Comparison of ENCODE assay signal across 18 mouse cellular contexts in the genomic region with DNA sequence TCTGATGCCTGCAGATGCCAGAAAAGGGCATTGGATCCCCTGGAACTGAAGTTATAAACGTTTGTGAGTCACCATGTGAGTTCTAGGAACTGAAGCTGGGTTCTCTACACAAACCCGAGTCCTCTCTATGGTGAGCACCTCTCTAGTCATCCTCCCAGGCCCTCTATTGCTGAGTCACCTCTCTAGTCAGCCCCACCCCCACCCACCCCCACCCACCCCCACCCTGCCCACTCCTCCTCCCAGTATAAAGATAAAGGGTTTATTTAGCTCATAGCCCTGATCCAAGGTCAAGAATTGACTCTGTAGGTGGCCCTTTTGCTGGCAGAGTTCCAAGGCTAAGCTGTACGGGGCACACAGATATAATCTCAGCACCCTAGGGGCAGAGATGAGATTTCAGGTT. TPM values are rescaled to one million over a fixed set of nuclear protein-coding genes. Genes with fewer than 3 reads are reported as not detected.
DNase-seq lines count a peak whose midpoint lies in the region; ATAC-seq and TF ChIP-seq lines count a peak whose summit lies in the region.
"Had no signal": no experiment of that assay in that cellular context is flagged by ENCODE, and none has a peak within 500 bp of the region (broad histone marks: within the 10 kb centered on the region; RNA-seq: fewer than 3 reads in every experiment).

No protein-coding gene starts in this region.

- no peak for TF ChIP-seq CTCF in lung, postnatal 0 days (IDR thresholded peaks at IDR 0.05)
- TF ChIP-seq CTCF in stomach, postnatal 0 days (IDR thresholded peaks at IDR 0.05; ENCODE audit: low read depth) = no peak

- ATAC-seq in lung, postnatal 0 days = peak; percentile 70
- ATAC-seq in liver, embryonic 11.5 days (replicated peaks; ENCODE audit: low FRiP score) = peak; percentile 91
- peak; percentile 87 for ATAC-seq in stomach, postnatal 0 days (ENCODE audit: low FRiP score, low TSS enrichment)
- ATAC-seq in forebrain, embryonic 15.5 days (replicated peaks) = no peak
- ATAC-seq: CD4-positive, CD25-positive, alpha-beta regulatory T cell, adult 4 months; midbrain, embryonic 16.5 days; Patski had no signal

- no peak overlapping the region for H3K4me2 ChIP-seq in lung, postnatal 0 days (replicated peaks; ENCODE audit: low read depth, low read length)
- no peak overlapping the region for H3K4me2 ChIP-seq in liver, embryonic 11.5 days
- no peak overlapping the region for H3K4me2 ChIP-seq in stomach, postnatal 0 days (replicated peaks; ENCODE audit: low read depth)
- no peak overlapping the region for H3K4me2 ChIP-seq in forebrain, embryonic 15.5 days (replicated peaks)
- H3K4me2 ChIP-seq: embryonic facial prominence, embryonic 15.5 days; forebrain, embryonic 12.5 days; kidney, embryonic 15.5 days had no signal

- no peaks in the 10 kb centered on the region for H3K36me3 ChIP-seq in lung, postnatal 0 days (ENCODE audit: insufficient read depth, low read length)
- H3K36me3 ChIP-seq in liver, embryonic 11.5 days (ENCODE audit: control insufficient read depth, insufficient read depth, low read length) = no peaks in the 10 kb centered on the region
- no peaks in the 10 kb centered on the region for H3K36me3 ChIP-seq in stomach, postnatal 0 days (ENCODE audit: control insufficient read depth, insufficient read depth, low read length)
- no peaks in the 10 kb centered on the region for H3K36me3 ChIP-seq in forebrain, embryonic 15.5 days
- H3K36me3 ChIP-seq: embryonic facial prominence, embryonic 15.5 days; forebrain, embryonic 12.5 days; kidney, embryonic 15.5 days had no signal

- H3K27ac ChIP-seq in lung, postnatal 0 days (ENCODE audit: low read length) = no peak overlapping the region
- no peak overlapping the region for H3K27ac ChIP-seq in liver, embryonic 11.5 days (ENCODE audit: low read depth, low read length)
- H3K27ac ChIP-seq in stomach, postnatal 0 days (replicated peaks) = no peak overlapping the region
- no peak overlapping the region for H3K27ac ChIP-seq in forebrain, embryonic 15.5 days (replicated peaks)
- H3K27ac ChIP-seq: embryonic facial prominence, embryonic 15.5 days; forebrain, embryonic 12.5 days; kidney, embryonic 15.5 days had no signal

- H3K27me3 ChIP-seq in lung, postnatal 0 days (replicated peaks; ENCODE audit: insufficient read depth, low read length) = no peaks in the 10 kb centered on the region
- no peaks in the 10 kb centered on the region for H3K27me3 ChIP-seq in liver, embryonic 11.5 days (replicated peaks; ENCODE audit: control insufficient read depth, insufficient read depth, low read length)
- no peaks in the 10 kb centered on the region for H3K27me3 ChIP-seq in stomach, postnatal 0 days (ENCODE audit: control insufficient read depth, insufficient read depth, low read length)
- no peaks in the 10 kb centered on the region for H3K27me3 ChIP-seq in forebrain, embryonic 15.5 days
- H3K27me3 ChIP-seq: embryonic facial prominence, embryonic 15.5 days; forebrain, embryonic 12.5 days; kidney, embryonic 15.5 days; Patski had no signal

- DNase-seq in lung, postnatal 0 days (ENCODE audit: low spot score) = peak; percentile 55
- DNase-seq in lung, postnatal 25 days (ENCODE audit: low spot score) = no peak
- peak; percentile 52 for DNase-seq in ZHBTc4 (ENCODE audit: low read depth, low spot score)
- DNase-seq in liver, embryonic 11.5 days (ENCODE audit: low spot score) = no peak
- DNase-seq in stomach, postnatal 0 days (ENCODE audit: low spot score) = peak; percentile 48
- DNase-seq in cerebellum, adult 18-20 months = no peak
- no peak for DNase-seq in adrenal gland, adult 8-10 months
- DNase-seq: cerebellum, adult 8-10 months; layer of hippocampus, adult 9-11 months; thymus, postnatal 14 days had no signal

- 30% methylated on average over 3 of the region's 3 CpGs for WGBS in lung, postnatal 0 days
- 34% methylated on average over 3 of the region's 3 CpGs for WGBS in liver, embryonic 11.5 days
- 25% methylated on average over 3 of the region's 3 CpGs for WGBS in stomach, postnatal 0 days
- 55% methylated on average over 3 of the region's 3 CpGs for WGBS in forebrain, embryonic 15.5 days

- no peaks in the 10 kb centered on the region for H3K4me1 ChIP-seq in lung, postnatal 0 days (ENCODE audit: insufficient read depth, low read depth, low read length)
- no peaks in the 10 kb centered on the region for H3K4me1 ChIP-seq in liver, embryonic 11.5 days (replicated peaks; ENCODE audit: control insufficient read depth, insufficient read depth, low read length)
- H3K4me1 ChIP-seq in stomach, postnatal 0 days (replicated peaks; ENCODE audit: control insufficient read depth, insufficient read depth) = no peaks in the 10 kb centered on the region
- H3K4me1 ChIP-seq in forebrain, embryonic 15.5 days = no peaks in the 10 kb centered on the region
- H3K4me1 ChIP-seq: embryonic facial prominence, embryonic 15.5 days; forebrain, embryonic 12.5 days; kidney, embryonic 15.5 days had no signal

- TF ChIP-seq EP300 in lung, postnatal 0 days (IDR thresholded peaks at IDR 0.05) = no peak
- TF ChIP-seq EP300 in stomach, postnatal 0 days (optimal IDR thresholded peaks at IDR 0.05) = no peak

- no peaks in the 10 kb centered on the region for H3K9me3 ChIP-seq in lung, postnatal 0 days (ENCODE audit: low read length)
- H3K9me3 ChIP-seq in liver, embryonic 11.5 days (ENCODE audit: control insufficient read depth, low read length) = no peaks in the 10 kb centered on the region
- H3K9me3 ChIP-seq in stomach, postnatal 0 days (ENCODE audit: control insufficient read depth, low read length) = no peaks in the 10 kb centered on the region
- H3K9me3 ChIP-seq in forebrain, embryonic 15.5 days = no peaks in the 10 kb centered on the region
- H3K9me3 ChIP-seq: embryonic facial prominence, embryonic 15.5 days; forebrain, embryonic 12.5 days; kidney, embryonic 15.5 days had no signal

- no peak overlapping the region for H3K9ac ChIP-seq in lung, postnatal 0 days (replicated peaks; ENCODE audit: low read depth)
- H3K9ac ChIP-seq in liver, embryonic 11.5 days (ENCODE audit: low read depth, low read length) = no peak overlapping the region
- no peak overlapping the region for H3K9ac ChIP-seq in stomach, postnatal 0 days (ENCODE audit: low read length)
- H3K9ac ChIP-seq in forebrain, embryonic 15.5 days (replicated peaks) = no peak overlapping the region
- H3K9ac ChIP-seq: embryonic facial prominence, embryonic 15.5 days; forebrain, embryonic 12.5 days; kidney, embryonic 15.5 days had no signal

- H3K4me3 ChIP-seq in lung, postnatal 0 days (ENCODE audit: low read depth, low read length) = no peak overlapping the region
- no peak overlapping the region for H3K4me3 ChIP-seq in liver, embryonic 11.5 days (ENCODE audit: low read depth, low read length)
- no peak overlapping the region for H3K4me3 ChIP-seq in stomach, postnatal 0 days (ENCODE audit: low read depth, low read length)
- no peak overlapping the region for H3K4me3 ChIP-seq in forebrain, embryonic 15.5 days
- H3K4me3 ChIP-seq: embryonic facial prominence, embryonic 15.5 days; forebrain, embryonic 12.5 days; kidney, embryonic 15.5 days had no signal

RNA-seq across cellular contexts. Expression of a gene that starts 27.2 kb away (rescaled TPM):
- 0.93 and 1.1 TPM in 2 replicates for polyA plus RNA-seq in lung, postnatal 0 days (2015; fragmentation: Nextera tagmentation; extraction: Ambion mirVana)
- not detected in 2 replicates for polyA plus RNA-seq in liver, embryonic 11.5 days (2014; fragmentation: Nextera tagmentation; extraction: Ambion mirVana)
- polyA plus RNA-seq in stomach, postnatal 0 days (2015; fragmentation: Nextera tagmentation; extraction: Ambion mirVana) = 0.06 and 0.10 TPM in 2 replicates
- 2.2 and 3.0 TPM in 2 replicates for polyA plus RNA-seq in forebrain, embryonic 15.5 days (2015; fragmentation: Nextera tagmentation; extraction: Ambion mirVana)
- total RNA-seq in adrenal gland, adult 8-10 months (2022) = 1 to 10 TPM in 2 of 4 experiments, under 1 TPM in 2; 0.35 to 1.3 (median 0.93) TPM
- total RNA-seq: megakaryocyte progenitor cell, adult 5-6 weeks had no signal

RNA-seq across cellular contexts. Expression of a gene that starts 59.5 kb away (rescaled TPM):
- polyA plus RNA-seq in lung, postnatal 0 days (2015; fragmentation: Nextera tagmentation; extraction: Ambion mirVana) = 41.5 and 50.2 TPM in 2 replicates
- polyA plus RNA-seq in liver, embryonic 11.5 days (2014; fragmentation: Nextera tagmentation; extraction: Ambion mirVana) = 13.5 and 13.9 TPM in 2 replicates
- polyA plus RNA-seq in stomach, postnatal 0 days (2015; fragmentation: Nextera tagmentation; extraction: Ambion mirVana) = 70.7 and 73.2 TPM in 2 replicates
- 2.7 and 5.1 TPM in 2 replicates for polyA plus RNA-seq in forebrain, embryonic 15.5 days (2015; fragmentation: Nextera tagmentation; extraction: Ambion mirVana)
- total RNA-seq in adrenal gland, adult 8-10 months (2022) = 100 to 1,000 TPM in 2 of 4 experiments, 10 to 100 TPM in 2; 76.0 to 130 (median 96.1) TPM

Comparison
In these comparisons a context has a peak if more than half of its experiments do, and no peak if none do; other contexts are left out.
1. DNase-seq: peak in lung, postnatal 0 days (single experiment), ZHBTc4 (single experiment) and stomach, postnatal 0 days (single experiment); none in lung, postnatal 25 days (single experiment), liver, embryonic 11.5 days (single experiment), cerebellum, adult 18-20 months (0 of 2) and adrenal gland, adult 8-10 months (single experiment).